Mouse (Mus musculus) urinary bladder, adult 2 months (tissue): Measurements from ENCODE around the gene Stpg1. TPM values are rescaled to one million over a fixed set of nuclear protein-coding genes. Genes with fewer than 3 reads are reported as not detected.
A peak's percentile ranks its signal among the peaks of the same experiment; 100 is the strongest.

ENCODE experiments used
- DNase-seq: peaks from one replicate; pipeline ENCODE4 v3.0.0; 2022; ENCODE audit warnings: low spot score
- polyA plus RNA-seq: library from polyadenylated mRNA; depleted of rRNA; stranded (reverse); fragments of >200 nt; gene quantifications from 2 replicates; pipeline ENCODE4 v1.2.3, GENCODE M21; 2012; rRNA removed

Gene Stpg1
- 1.3 and 1.4 TPM in 2 replicates for polyA plus RNA-seq

DNA sequence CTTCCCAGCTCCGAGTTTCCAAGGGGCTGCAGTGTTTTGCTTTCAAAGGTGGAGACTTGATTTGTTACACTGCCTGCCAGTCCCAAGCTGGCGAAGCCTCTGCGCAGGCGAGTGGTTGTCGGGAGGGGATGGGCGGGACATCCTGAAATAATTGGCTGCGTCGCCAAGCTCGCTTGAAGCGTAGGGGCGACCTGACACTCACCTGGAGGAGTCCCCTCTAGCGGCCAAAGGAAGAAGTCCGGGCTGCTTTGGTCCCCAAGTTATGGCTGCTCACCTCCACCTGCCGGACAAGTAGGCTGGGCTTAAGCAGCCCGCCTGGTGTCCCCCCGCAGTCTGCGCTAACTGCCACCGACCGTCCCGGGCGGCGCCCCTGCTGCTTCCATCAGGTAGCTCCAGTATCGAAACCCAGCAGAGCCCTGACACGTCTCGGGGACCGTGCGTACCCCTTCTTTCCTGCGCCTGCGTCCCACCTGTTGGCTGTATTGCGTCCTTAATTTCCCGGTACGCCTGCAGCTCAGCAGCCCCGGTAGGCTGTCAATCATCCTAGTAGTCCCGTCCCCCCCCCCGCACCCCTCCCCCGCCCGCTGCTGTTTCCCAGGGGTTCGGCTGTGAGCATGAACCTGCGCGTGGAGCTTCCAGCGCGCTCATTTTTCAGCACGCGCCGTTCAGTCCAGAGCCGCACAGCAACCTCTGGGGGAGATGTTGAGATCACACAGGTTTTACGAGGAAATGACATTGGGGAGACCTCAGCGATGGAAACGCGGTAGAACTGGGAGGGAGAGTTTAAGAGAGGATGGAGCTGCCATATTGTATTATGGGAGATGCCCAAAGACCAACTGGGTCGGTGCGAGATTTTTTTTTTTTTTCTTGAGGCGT is at the start of gene Stpg1, which contains the start of gene Nipal3:
Stpg1 (plus strand) TSS at position 270 of the 876 bp plus-strand sequence.
Nipal3 (minus strand) TSS at position 518 of the 876 bp plus-strand sequence.
- DNase-seq, result peak; percentile 75

DNA sequence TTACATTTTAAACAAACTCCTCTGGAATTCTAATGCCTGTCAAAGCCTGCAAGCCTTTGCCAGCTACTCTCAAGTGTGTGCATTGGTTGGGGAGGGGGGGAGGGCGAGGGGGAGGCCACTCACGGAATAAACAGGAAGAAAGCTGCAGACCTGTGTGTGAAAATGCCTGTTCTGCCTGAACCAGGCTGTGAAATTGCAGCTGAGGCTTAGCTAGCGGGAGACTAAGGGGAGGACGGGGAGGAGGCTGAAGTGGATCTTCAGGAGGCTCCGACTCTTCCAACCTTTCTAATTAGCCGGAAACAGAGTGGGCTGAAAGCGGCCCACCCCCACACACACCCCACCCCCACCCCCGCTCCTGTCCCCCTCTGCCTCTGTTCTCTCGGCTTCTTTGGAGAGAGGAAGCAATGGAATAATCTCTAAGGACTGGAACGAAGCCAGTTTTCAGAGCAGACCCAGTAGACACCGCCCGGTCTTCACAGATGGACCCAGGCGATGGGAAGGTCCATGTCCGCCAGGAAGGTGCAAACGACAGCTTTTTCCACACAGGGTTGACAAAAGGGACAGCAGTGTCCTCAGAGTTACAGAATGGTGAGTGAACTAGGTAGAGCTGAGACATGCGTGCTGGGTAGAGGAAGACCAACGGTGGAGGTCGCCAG is 43.1 kb upstream of the Stpg1 start:
- no peak for DNase-seq

DNA sequence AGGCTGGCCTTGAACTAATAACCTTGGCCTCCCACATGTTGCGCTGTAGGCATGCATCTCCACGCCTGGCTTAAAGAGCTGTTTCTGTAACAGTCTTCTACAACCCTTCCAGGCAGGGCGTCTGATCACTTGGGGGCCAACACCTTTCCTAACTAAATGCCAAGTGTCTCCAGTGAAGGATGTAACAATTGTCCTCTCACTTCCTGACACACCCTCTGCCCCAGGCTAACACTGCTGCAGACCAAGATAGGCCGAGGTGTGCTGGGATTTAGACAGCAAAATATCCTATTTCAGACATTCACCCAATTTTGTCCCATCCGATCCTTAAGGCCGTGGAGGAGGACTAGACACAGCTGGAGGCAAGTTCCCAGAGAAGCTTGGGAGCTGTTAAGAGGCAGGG is 41.4 kb upstream of the Stpg1 start:
- DNase-seq, result no peak

DNA sequence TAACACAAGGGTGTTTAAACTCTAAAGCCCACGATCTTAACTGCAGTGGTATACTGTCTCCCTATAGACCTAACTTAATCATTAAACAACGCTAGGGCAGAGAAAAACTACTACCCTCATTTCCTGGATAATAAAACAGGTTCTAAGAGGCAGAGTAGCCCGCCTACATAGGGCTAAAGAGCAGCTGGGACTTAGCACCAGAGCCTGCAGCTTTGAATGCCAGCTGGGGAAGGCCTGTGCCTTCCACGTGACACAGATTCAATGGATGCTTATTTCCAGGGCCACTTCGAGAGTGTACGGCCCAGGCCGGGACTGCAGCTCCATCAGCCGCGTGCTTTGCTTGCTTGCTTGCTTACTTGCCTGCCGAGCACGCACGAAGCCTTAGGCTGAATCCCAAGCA is 41.0 kb upstream of the Stpg1 start:
- DNase-seq, result no peak

DNA sequence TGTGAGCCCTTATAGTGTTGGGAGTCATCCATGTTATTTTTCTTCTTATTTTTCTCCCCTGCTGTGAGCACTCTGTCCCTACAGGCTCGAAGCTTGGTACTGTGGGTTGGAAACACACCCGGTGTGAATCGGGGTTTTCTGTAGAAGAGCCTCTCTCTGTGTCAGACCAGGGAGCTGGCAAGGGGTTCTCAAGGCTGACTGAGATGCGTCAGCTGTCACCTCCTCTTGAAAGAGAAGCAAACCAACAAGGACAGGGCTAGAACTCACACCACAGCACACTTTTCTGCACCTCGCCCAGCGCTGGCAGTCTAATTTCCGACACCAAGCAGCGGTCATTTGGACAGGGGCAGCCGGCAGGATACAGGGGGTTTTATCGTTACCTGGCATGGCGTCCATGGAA is 31.2 kb upstream of the Stpg1 start:
- no peak for DNase-seq

DNA sequence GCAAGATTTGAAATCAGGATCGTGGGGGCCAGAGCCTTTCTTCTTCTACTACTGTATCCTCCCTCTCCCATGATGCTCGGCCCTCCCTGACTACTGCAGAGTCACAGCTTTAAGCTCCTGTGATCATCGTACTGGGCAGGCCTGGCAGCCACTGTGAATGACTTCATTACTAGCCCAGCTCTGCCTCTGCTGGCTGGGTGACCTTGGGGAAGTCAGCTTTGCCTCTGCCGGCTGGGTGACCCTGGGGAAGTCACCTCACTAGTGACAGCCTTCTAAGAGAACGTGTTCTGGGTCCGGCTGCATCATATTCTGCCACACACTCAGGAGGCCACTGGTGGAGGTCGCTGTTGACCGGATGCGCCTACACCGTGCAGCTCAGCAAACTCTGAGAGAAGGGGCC is 16.7 kb upstream of the Stpg1 start:
- DNase-seq, result no peak

DNA sequence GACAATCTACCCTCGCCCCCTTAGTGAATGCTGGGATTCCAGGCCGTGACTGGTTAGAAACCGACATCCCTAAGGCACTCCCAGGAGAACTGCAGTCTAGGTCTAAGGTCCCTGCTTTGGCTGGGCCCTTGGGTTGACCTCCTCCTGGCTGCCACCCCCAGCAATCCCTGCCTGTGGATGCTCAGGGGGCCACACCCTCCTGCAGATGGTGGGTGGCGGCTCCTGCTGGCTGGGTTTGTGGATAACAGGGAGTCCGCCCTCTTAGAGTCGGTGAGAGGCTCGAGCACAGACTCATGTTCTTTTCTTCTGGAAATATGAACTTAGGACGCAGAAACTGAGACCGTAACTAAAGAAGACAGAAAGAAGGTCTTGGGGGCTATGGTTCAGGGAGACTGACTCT is 14.2 kb upstream of the Stpg1 start:
- no peak for DNase-seq

DNA sequence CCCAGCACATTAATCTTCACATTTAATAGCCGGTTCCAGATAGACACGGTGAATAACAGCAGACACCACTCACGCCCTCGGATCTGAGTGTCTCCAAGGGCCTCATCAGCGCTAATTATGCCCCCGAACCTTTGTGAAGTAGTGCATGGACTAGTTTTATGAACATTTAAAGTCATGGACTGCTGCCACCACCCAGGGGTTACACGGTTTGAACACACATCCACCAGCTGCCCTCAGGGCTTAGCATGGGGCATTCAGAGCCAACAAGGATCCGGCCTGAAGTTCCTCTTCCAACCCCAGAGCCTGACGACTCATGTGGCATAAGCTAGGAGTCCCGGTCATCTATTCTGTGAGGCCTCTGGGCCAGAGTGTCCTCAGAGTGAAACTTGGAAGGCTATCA is 9.5 kb upstream of the Stpg1 start:
- DNase-seq, result no peak

DNA sequence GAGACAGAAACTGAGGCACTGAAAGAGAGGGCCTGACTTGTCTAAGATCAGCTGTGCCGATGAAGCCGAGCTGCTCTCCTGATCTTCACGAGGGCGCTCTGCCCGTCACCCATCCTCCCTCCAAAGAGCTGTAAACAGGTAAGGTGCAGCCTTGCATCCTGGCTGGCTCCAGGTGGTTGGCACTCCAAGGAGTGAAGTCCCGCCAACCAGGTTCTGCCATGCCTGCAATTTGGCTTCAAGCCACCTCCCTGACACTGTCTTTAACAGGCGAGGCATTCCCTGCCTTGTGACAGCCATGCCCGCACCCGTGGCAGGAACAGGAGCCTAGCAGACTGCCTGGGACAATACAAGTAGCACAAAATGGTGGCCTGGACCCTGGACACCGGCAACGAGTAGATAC is 8.2 kb upstream of the Stpg1 start:
- DNase-seq, result no peak

DNA sequence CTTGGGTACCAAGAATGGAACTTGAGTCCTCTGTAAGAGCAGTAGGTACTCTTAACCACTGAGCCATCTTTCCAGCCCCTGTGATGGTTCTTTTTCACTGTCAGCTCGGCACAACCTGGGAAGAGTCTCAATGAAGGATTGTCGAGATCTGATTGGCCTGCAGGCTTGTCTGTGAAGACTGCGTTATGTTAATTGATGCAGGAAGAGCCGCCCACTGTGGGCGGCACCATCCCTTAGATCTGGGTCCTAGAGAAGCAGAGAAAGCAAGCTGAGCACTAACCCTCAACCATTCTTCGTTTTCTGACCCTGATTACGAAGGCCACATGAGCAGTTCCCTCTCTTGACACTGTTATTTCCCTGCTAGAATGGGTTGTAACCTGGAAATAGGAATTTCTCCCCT is 5.3 kb upstream of the Stpg1 start:
- DNase-seq, result no peak

DNA sequence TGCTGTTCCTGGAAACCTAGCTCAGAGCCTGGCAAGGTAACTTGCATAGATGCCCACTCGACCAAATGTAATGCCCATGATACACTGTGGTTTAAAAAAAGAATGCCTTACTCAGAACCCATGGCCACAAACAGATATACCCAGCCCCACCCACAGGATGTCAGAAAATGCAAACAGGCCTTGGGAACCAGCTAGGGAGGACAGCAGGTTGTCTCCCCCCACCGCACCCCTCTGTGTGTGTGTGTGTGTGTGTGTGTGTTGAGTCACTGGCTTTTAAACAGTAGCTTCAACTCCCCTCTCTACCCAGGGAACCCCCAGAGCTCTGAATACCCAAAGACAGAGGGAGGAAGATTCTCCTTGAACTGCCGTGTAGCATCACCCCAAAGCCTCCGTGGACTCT is 1.3 kb upstream of the Stpg1 start:
- no peak for DNase-seq

DNA sequence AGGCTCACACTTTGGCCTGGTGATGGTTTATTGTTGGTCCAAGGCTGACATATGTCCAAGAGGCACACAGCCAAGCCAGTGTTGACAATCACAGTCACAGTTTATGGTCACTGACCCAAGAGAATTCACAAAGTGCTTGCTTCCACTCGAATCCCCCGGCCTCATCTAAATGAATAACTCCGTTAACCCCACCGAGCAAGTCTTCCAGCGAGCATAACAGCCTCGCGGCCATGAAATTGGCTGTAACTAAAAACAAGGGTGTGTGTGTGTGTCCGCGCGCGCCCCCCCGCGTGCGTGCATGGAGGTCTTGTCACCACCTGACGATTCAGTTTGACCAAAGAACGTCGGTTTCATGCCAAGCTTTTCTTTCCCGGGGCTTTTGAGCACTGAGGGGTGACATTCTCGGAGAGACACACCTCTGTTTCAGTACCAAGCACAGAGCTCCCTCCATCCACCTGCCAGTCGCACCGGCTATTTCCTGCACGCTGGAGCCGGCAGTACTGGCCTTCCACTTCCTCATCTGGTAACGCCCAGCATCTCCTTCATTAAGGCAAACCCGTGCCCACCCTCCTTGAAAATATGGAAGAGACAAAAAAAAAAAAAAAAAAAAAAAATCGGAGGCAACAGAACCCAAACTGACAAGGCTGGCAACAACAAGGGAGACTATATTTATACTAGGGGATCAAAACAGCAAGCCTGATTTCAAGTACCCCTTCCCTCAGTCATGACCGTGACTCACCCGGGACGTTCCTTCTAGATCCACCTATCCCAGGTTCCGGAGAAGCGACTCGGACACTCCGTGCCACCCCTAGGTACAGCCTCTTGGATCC is 684 bp upstream of the Stpg1 start:
- no peak for DNase-seq

DNA sequence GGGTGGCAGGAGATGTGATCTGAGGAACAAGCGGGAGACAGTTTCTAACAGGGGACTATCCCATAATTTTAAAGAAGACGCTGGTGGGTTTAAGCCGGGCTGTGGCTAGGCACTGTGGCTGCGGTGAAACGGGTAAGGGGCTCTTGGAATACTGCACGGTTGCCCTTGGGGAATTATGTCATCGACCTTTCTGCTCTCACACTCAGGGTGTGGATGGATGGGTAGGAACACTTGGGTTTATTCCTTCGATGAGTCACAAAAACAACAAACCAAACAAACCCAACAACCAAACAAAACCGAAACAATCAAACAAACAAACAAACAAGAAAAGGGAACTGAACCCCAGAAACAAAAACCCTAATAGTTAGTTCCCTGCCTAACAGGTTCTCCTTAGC is 804 bp downstream of the Stpg1 start:
- DNase-seq, result no peak

DNA sequence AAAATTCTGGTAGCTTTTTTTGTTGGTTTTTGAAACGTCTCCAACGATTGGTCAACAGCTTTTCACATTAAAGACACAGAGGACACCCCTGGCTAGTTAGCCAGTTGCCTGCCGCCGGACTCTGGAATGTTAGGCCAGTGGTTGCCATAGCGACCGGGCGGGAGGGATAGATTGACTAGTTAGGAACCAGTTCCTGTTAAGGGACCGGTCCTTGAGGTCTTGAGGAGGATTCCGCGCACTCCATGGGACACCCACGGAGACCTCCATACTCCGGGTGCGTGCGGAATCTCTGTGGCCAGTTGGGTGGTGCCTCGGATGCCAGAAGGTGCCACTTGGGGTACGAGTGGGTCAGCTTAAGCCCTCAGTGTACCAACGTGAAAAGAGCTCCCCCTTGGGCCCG is 1.2 kb downstream of the Stpg1 start:
- no peak for DNase-seq

DNA sequence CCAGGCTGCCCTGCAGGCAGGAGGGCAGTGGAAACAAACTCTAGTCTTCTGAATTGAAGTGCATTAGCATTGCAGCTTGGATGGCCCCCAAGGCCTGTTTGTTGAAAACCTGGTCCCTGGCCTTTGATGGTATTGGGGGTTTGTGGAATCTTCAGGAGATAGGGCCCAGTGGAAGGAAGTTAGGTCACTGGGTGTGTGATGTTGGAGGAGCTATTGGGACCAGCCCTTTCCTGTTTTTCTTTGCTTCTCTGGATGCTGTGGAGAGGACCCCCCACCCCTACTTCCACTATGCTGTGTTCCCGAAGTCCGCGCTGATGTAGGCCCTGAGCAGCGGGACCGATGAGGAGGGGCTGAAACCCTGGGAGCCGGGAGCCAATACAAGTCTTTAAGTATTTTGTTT is 3.5 kb downstream of the Stpg1 start:
- no peak for DNase-seq

DNA sequence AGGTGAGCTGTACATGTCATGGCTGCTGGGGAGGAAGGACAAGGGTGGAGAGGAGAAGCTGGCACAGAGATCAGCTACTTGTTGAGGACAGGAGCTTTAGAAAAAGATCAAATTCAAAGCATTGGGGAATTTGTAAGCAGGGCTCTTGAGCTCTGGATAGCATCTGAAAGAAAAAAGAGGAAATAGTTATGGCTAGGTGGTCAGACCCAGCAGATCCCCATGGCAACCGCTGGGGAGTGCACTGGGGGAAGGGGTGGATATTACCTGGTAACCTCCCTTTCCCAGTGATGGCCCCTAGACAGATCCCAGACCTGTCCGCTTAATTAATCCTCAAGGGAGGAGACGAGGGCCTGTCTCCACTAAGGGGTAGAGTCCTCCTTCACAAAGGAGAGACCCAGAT is 5.2 kb downstream of the Stpg1 start:
- DNase-seq, result no peak

DNA sequence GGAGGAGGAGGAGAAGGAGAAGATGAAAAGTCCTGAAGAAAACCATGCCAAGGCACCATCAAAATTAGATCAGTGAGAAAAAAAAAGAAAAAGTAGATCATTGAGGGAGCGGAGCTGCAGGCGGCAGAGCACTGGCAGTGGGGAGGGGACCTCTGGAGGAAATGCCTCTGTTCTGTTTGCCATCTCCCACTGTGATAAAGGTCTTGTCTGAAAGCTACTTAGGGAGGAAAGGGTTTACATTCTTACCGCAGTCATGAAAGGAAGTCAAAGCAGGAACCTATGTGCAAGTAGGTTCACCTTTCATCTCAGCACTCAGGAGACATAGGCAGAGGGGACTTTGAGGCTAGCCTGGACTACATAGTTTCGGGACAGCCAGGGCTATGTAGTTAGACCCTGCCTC is 7.0 kb downstream of the Stpg1 start:
- DNase-seq, result no peak

DNA sequence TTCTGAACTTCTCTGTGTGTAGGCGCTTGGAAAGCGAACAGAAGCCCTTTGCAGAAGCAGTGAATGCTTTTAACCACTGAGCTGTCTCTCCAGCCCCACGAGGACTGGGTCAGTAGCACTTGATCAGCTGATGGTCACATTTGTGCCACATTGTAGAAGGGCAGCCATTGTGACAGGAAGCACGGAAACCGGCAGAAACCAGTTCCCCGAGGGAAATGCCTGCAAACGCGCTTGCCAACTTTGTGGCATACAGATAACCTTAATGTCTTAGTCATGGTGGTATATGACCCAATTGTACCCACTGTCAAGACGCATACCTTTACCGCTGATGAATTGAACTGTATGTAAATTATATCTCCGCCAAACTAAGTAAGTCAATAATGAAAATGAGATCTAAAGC is 11.2 kb downstream of the Stpg1 start:
- DNase-seq, result no peak

DNA sequence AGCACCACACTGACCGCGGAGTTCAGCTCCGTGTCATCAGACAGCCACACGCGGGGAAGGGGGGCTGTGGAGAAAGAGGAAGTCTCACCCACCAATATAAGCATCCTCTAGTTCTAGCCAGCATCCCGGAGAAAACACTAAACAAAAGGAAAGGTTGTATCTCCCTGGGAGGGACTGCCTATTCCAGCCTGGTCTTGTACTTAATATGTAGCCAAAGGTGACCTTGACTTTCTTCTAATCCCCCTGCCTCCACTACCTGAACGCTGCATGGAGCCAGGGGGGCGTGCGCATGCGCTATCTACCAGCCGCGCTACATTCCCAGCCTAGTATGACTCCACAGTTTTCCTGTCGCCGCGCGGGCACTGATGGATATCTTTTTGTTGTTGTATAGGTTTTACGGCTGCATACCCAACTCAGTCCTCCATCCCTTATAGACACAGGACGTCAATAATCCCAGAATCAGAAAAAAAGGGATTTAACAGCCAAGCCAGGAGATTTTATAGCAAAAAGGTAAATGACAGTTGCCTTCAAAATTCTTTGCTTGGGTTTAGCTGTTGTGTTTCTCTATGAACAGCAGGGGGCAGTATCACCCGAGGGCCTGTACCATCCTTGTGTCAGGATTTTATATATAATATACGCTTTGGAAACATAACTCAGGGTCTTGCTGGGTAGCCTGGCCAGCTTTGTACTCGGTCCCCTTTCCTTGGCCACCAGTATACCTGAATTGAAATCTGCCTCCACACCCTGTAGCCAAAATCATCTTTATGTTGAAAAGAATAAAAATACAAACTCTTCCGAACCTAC is 13.2 kb downstream of the Stpg1 start:
- DNase-seq, result no peak

DNA sequence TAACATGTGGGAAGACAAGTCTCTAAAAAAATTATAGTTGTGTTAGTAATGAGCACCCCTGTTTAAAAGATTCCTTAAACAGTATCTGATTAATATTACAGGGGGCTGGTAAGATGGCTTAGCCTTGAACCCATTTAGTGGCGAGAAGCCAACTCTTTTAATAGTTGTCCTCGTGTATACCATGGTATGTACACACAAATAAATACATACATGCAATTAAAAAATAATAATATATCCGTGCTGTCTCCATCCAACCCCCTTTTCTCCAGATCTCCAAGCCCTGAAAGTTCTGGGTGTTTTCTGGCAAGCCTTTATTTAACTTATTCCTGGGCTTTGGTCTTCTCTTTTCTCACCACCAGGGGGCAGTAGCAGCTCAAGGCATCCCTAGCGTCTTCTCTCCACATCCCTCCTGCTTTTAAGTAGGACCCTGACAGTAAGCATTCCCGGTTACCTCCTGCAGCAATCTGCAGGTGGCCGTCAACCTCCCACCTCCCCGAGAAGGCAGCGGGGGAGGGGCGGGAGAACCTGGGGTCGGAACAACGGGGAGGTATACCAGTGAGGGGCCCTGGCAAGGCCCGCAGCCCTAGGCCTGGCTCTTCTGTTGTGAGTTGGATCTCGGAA is 13.9 kb downstream of the Stpg1 start:
- no peak for DNase-seq

DNA sequence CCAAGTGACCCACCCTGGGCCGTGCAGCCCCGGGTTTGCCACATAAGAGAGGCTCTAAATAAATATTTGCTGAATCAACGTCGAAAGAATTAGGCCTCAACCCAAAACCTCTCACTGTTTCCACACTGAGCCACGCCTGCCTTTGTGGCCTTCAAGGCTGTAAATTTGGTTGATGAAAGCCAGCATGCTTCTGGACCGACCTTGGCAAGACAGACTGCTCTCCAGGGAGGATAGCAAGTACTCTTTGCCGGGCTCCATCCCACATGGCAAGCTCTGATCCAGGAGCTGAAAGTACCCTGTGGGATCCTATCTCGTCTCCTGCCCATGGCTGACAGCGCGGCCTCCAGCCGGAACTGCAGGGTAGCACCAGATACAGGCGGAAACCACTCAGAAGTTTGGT is 14.9 kb downstream of the Stpg1 start:
- no peak for DNase-seq
